Mouse (Mus musculus) midbrain, embryonic 16.5 days (tissue): Measurements from ENCODE around the gene Prr19. TPM values are rescaled to one million over a fixed set of nuclear protein-coding genes. Genes with fewer than 3 reads are reported as not detected.
"Not testable (repeated sequence)": the region's sequence is repeated elsewhere in the genome, so short reads cannot be mapped to it uniquely, and the experiment has no call there.

Source experiments
- ATAC-seq: fragments of 200-750 bp; cut with Nextera tagmentation; 2 replicates; pipeline ENCODE4 v1.8.0; 2017; ENCODE audit warnings: moderate TSS enrichment
- H3K27ac ChIP-seq: fragments of 300-500 bp; sonication (generic); 2 replicates; pipeline ENCODE4 v1.5.1; 2014; ENCODE audit warnings: mild to moderate bottlenecking, low read length, mixed read lengths
- H3K27me3 ChIP-seq: fragments of 300-500 bp; sonication (generic); 2 replicates; pipeline ENCODE4 v1.6.1; 2014; ENCODE audit warnings: low read depth, low read length, mixed read lengths; ENCODE audit not compliant: control insufficient read depth, insufficient read depth
- H3K36me3 ChIP-seq: fragments of 300-500 bp; sonication (generic); 2 replicates; pipeline ENCODE4 v1.6.1; 2014; ENCODE audit warnings: mild to moderate bottlenecking, low read length, moderate library complexity, mixed read lengths; ENCODE audit not compliant: control insufficient read depth, insufficient read depth
- H3K4me1 ChIP-seq: fragments of 300-500 bp; sonication (generic); 2 replicates; pipeline ENCODE4 v1.6.1; 2014; ENCODE audit warnings: mild to moderate bottlenecking, low read length, mixed read lengths; ENCODE audit not compliant: control insufficient read depth, insufficient read depth
- H3K4me2 ChIP-seq: fragments of 300-500 bp; sonication (generic); 2 replicates; pipeline ENCODE4 v1.6.1; 2014; ENCODE audit warnings: mild to moderate bottlenecking, low read length, mixed read lengths
- H3K4me3 ChIP-seq: fragments of 300-500 bp; sonication (generic); 2 replicates; pipeline ENCODE4 v1.5.1; 2014; ENCODE audit warnings: low read depth, mild to moderate bottlenecking, low read length, moderate library complexity, mixed read lengths
- H3K9ac ChIP-seq: fragments of 300-500 bp; sonication (generic); 2 replicates; pipeline ENCODE4 v1.6.1; 2014; ENCODE audit warnings: low read depth, low read length, mixed read lengths
- H3K9me3 ChIP-seq: fragments of 300-500 bp; sonication (generic); replicated peaks from 2 replicates; pipeline ENCODE4 v1.6.1; 2014; ENCODE audit warnings: mild to moderate bottlenecking, low read length, mixed read lengths; ENCODE audit not compliant: control insufficient read depth, poor library complexity, severe bottlenecking
- WGBS: fragments of 180-500 bp; shearing (Covaris S2); extraction: QIAGEN DNeasy Blood & Tissue Kit; methylation state at CpG from one replicate; pipeline ENCODE4 v1.1.7; 2014; 5-methylcytosine and 5-hydroxymethylcytosine counted together
- polyA plus RNA-seq: library from polyadenylated mRNA; unstranded; fragments of >200 nt; fragmentation: Nextera tagmentation; extraction: Ambion mirVana; gene quantifications from 2 replicates; pipeline ENCODE4 v1.2.1, GENCODE M21; 2015

The Prr19 gene
- polyA plus RNA-seq = 4.3 and 5.6 TPM in 2 replicates

- H3K9me3 ChIP-seq = no peaks in the 10 kb centered on the region
- H3K36me3 ChIP-seq = no peaks in the 10 kb centered on the region
- H3K4me1 ChIP-seq = peaks cover 17% of the 10 kb centered on the region
- ATAC-seq = 0 out of 2 replicates have a peak, but pooled peaks have one; percentile 19
- H3K9ac ChIP-seq = peak within 1 kb of the TSS; percentile 25; the same call in 1 of the 2 replicates
- H3K27ac ChIP-seq = no peak within 1 kb of the TSS
- H3K4me2 ChIP-seq = peak within 1 kb of the TSS; percentile 34; the same call in 1 of the 2 replicates
- H3K4me3 ChIP-seq = peak within 1 kb of the TSS; percentile 6; the same call in 1 of the 2 replicates
- H3K27me3 ChIP-seq = no peaks in the 10 kb centered on the region
- 59% methylated on average over 19 of the region's 19 CpGs for WGBS
Measured at GRCm38 (mm10) chr7:25301063-25301462, at the start of gene Prr19. TSS of gene Prr19 (plus strand) at chr7:25301411.

DNA sequence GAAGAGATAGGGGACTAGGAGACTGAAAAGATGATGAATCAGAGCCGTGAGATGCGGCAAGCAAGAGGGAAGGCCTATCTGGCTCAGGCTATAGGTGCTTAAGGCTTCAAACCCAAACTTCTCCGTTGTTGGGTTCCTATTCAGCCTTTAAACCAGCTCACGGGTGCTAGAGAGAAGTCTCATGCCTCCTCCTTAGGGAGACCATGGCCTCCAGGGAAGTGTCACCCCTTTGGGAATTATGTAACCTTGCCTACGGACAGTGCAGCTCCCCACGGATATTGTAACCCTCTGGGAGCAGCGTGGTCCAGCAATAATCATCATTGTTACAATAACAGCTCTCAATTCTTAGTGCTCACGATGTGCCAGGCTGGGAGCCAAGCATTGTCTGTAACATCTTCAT lies 49.4 kb upstream of the Prr19 start:
- WGBS = 12% methylated on average over 8 of the region's 8 CpGs

GRCm38 (mm10) chr7:25261896-25262295 lies 39.3 kb upstream of the Prr19 start:
- ATAC-seq = no peak
- no peak overlapping the region for H3K4me3 ChIP-seq
- H3K4me2 ChIP-seq = no peak overlapping the region
- no peak overlapping the region for H3K27ac ChIP-seq
- no peaks in the 10 kb centered on the region for H3K27me3 ChIP-seq
- WGBS = 78% methylated on average over 1 of the region's 1 CpGs
- H3K9ac ChIP-seq = no peak overlapping the region
- peaks cover 2% of the 10 kb centered on the region for H3K4me1 ChIP-seq
- H3K36me3 ChIP-seq = no peaks in the 10 kb centered on the region
- H3K9me3 ChIP-seq = no peaks in the 10 kb centered on the region

More for the DNA sequence above, 49.4 kb upstream of the Prr19 start:
- ATAC-seq = no peak
- no peaks in the 10 kb centered on the region for H3K36me3 ChIP-seq
- peak overlapping the region; percentile 70 for H3K27ac ChIP-seq
- no peaks in the 10 kb centered on the region for H3K9me3 ChIP-seq
- peak overlapping the region; percentile 97 for H3K4me2 ChIP-seq
- peak overlapping the region; percentile 72 for H3K9ac ChIP-seq
- peak overlapping the region; percentile 76 for H3K4me3 ChIP-seq
- H3K4me1 ChIP-seq = peaks cover 42% of the 10 kb centered on the region
- no peaks in the 10 kb centered on the region for H3K27me3 ChIP-seq

DNA sequence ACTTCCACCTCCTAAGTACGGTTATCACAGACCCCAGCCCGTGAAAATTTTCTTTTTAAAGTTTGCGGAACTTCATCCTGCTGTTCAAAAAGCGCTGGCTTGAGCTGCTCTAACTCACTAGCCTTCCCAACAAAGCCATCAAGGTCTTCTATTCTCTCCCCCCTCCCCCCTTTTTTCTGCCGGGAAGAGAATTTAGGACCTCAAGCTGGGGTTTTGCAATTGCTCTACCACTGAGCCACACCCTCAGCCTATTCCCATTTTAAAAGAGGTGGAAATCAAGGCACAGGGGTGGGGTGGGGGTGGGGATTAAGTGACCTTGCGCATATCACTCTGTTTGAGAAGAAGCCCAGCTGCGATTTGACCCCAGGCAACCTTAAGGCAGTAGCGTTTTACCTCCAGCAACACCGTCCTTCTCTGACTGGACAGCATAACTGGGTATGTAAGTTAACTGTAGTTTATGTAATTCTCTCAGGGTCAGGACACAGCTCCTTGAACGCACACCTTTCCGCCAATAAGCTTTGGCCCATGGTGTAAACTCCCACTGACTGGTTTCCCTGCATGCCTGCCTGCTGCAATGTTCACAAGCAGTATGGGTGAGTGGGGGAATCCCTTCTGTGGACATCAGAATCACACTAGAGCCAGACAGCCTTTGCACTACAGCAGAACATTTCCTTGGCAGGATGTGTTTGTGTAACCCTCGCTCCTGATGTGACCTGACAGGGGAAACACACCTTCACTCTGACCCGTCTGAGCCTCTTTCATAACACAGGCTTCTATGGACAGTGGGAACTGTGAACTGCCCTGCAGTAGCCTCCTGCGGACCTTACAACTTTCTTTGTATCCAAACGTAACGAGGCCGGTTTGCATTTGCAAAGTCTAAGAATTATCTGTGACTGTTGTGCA lies 37.0 kb upstream of the Prr19 start:
- no peak for ATAC-seq
- Histone ChIP-seq H3K4me3 (no peak overlapping the region), H3K4me1 (peaks cover 10% of the 10 kb centered on the region), H3K27ac (no peak overlapping the region), H3K36me3 (no peaks in the 10 kb centered on the region), H3K9me3 (no peaks in the 10 kb centered on the region), H3K4me2 (no peak overlapping the region), H3K9ac (no peak overlapping the region), H3K27me3 (no peaks in the 10 kb centered on the region)
- WGBS = 26% methylated on average over 17 of the region's 17 CpGs

GRCm38 (mm10) chr7:25265743-25266142 lies 35.5 kb upstream of the Prr19 start:
- 88% methylated on average over 5 of the region's 5 CpGs for WGBS
- H3K27me3 ChIP-seq, H3K4me3 ChIP-seq, H3K9me3 ChIP-seq, H3K9ac ChIP-seq, H3K27ac ChIP-seq, ATAC-seq, H3K36me3 ChIP-seq, H3K4me2 ChIP-seq: not testable (repeated sequence)
- peaks cover 22% of the 10 kb centered on the region for H3K4me1 ChIP-seq

- H3K4me3 ChIP-seq = peak overlapping the region; percentile 86
- no peak overlapping the region; the same call in 1 of the 2 replicates for H3K9ac ChIP-seq
- peak overlapping the region; percentile 72; the same call in 1 of the 2 replicates for H3K4me2 ChIP-seq
- peaks cover 4% of the 10 kb centered on the region; the same call in 1 of the 2 replicates for H3K36me3 ChIP-seq
- H3K27me3 ChIP-seq = no peaks in the 10 kb centered on the region
- no peak overlapping the region for H3K27ac ChIP-seq
- H3K4me1 ChIP-seq = peaks cover 22% of the 10 kb centered on the region
- no peak for ATAC-seq
- WGBS = 87% methylated on average over 8 of the region's 8 CpGs
- H3K9me3 ChIP-seq = no peaks in the 10 kb centered on the region
Measured at GRCm38 (mm10) chr7:25266180-25266962, 34.8 kb upstream of the Prr19 start.

- Histone ChIP-seq H3K27me3 (no peaks in the 10 kb centered on the region), H3K4me3 (peak within 1 kb of the TSS; percentile 86), H3K36me3 (peaks cover 13% of the 10 kb centered on the region), H3K9me3 (no peaks in the 10 kb centered on the region), H3K4me2 (peak within 1 kb of the TSS; percentile 72), H3K4me1 (peaks cover 22% of the 10 kb centered on the region), H3K9ac (peak within 1 kb of the TSS; percentile 95), H3K27ac (peak within 1 kb of the TSS; percentile 96)
- under 1% methylated on average over 29 of the region's 29 CpGs for WGBS
- ATAC-seq = peak; percentile 89
Measured at GRCm38 (mm10) chr7:25267301-25267750, 33.9 kb upstream of the Prr19 start, which contains the start of gene Cic. TSS of gene Cic (plus strand) at chr7:25267704.

GRCm38 (mm10) chr7:25267751-25268463 lies 33.3 kb upstream of the Prr19 start:
- Histone ChIP-seq H3K27me3 (no peaks in the 10 kb centered on the region), H3K9me3 (no peaks in the 10 kb centered on the region), H3K36me3 (peaks cover 19% of the 10 kb centered on the region), H3K4me2 (peak overlapping the region; percentile 72), H3K4me3 (peak overlapping the region; percentile 86), H3K4me1 (peaks cover 22% of the 10 kb centered on the region), H3K27ac (peak overlapping the region; percentile 96), H3K9ac (peak overlapping the region; percentile 95)
- under 1% methylated on average over 33 of the region's 33 CpGs for WGBS
- ATAC-seq = peak; percentile 97
